Mouse (Mus musculus) B cell, adult 2 months (primary cell): Measurements from ENCODE around the gene Rgs2.

Experiments
- DNase-seq, 2 experiments: peaks; one replicate each; pipeline ENCODE4 v3.0.0; 2022

Rgs2 gene

DNA sequence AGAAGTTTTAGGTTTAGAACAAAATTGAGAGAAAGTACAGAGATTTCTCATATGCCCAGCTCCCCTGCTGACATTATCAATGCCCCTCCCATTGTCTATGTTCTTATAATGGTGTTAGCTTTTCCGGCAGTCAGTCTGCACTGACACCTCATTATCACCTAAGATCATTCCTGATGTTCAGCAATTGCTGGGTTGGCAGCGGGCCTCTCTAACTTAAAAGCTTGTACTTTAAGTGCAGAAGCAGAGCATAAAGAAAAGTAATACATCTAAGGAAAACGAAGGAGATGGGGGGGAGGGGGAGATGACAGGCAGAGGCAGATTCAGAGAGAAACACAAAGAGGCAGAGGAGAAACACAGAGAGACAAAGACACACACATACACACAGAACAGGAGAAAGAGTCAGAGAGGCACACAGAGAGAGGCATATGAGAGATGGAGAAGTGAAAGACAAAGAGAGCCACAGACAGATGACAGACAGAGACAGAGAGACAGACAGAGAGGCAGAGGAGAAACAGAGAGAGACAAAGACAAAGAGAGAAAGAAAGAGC, 21.1 kb downstream of the Rgs2 start:
- DNase-seq: no peak

DNA sequence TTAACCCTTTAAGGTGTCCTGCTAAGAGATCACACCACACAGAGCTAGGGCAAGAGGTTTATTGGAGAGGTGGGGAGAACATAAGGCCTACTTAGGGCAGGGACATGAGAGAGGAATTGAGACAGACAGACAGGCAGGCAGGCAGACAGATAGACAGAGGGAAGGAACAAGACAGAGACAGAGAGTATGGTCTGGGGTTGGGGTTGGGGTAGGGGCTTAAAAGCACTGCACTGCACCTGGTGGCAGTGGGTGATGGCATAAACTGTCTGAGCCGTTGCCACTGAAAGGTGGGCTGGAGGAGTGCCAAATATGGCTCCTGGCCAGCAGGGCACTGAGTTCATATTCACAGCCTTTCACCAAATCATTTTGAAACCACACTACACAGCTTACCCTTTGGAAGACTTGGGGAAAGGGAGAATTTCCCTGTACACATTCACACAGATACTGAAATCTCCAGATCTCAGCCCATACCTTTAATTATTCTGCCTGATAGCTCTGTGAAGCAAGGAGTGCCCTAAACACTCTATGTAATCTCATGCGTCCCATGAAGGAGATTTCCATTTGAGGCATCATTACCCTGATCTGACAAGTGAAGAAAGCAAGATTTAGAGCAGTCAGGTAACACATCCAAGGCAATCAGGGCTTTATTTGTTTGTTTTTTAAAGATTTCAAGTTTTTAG, 21.7 kb downstream of the Rgs2 start:
- DNase-seq: no peak

DNA sequence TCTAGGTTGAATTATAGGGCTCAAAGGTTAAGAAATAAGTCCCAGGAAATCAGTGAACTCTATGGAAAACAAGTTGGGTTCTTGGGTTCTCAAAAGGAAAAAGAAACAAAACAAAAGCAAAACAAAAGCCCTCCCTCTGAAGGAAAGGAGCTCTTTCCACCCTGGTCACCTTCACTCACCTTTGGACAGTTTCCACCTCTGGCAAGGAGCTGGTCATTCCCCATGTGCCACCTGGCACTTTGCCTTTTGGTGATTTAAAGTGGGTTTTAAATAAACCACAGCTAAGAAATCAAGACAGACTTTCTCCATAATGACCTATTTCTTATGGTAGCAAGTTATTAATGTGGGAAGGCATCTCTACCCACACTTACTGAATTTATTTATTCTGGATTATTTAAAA, 23.1 kb downstream of the Rgs2 start:
- DNase-seq: no peak

DNA sequence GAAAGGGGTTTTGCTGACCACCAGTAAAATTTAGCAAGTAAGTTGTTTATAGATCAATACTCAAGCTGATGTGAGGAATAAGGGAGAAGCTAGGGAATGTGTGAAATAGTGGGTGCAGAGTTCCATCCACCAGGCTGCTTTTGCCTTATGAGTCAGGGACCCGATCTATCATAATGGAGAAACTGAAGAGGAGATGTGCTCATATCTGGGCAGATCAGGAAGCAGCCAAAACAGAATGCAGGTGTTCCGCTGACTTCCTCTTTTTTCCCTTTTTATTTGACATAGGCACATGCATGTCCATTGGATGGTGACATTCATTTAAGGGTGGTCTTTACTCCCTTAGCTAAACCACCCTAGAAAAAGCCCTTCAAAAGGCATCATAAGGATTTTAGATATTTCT, 29.3 kb downstream of the Rgs2 start:
- no peak for DNase-seq

DNA sequence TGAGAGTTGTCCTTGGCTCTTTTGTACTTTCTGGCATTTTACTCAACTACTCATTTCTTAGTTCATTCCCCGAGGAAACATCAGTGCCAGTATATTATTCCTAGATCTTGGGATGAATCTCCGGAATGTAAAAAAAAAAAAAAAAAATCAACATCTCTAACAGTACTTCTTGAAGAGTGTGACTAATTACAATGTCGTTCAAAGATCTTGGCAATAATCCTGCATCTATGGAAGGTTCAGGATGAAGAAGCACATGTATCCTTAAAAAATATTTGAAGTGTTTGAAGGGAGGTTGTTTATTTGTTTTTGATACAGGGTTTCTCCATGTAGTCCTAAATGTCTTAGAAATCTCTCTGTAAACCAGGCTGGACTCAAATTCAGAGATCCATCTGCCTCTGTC, 41.7 kb downstream of the Rgs2 start:
- no peak for DNase-seq

DNA sequence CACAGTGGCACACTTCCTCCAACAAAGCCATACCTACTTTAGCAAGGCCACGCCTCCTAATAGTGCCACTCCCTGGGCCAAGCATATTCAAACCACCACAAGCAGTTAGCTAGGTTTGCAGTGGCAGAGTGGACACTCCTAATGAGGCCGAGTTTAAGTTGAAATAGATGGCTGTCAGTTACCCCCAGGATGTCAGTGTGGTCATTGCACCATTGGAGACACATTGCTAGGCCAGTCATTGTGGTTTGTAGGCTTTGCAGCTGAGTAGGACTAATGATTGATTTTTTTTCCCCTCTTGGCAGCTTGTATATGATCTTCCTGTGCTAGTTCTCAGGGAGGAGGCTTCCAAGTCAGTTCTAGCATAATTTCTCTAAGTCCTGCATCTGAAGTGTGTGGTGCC, 43.6 kb downstream of the Rgs2 start:
- no peak for DNase-seq

DNA sequence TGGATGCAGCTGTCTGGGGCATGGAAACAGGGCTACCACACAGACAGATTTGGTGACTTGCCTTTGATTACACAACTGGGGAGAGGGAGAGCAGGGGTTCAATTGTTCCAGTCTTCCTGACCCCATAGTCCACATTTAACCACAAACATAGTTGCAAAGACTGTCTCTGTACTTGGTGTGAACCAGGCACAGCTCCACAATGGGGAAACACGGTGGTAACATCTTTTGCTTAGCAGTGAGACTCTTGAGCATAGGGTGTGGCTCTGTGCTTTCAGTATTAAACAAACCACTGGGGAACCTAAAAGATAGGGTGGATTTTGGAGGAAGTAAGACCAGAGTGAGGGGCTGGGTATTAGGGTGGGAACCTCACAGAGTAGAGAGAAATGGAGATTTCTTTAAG, 47.9 kb downstream of the Rgs2 start:
- no peak for DNase-seq

DNA sequence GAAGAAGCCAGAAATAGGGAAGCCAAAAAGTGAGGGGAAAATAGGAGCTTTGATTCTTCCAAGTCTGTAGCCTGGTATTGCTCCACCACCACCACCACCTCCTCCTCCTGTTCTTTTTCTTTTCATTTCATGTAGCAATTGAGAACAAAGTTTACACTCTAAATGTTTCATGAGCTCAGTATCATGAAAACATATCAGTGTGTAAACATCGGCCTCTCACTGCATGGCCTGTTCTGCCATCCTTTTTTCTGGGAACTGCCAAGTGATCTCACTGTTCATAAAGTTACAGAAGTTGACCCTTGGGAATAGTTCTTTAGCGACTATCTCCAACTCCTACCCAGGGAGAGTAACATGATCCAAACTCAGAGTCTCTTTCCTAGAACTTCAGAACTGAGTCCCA, 51.1 kb downstream of the Rgs2 start:
- no peak for DNase-seq
